Mouse (Mus musculus) limb, embryonic 14.5 days (tissue): ENCODE results near the gene D5Ertd579e. TPM values are rescaled to one million over a fixed set of nuclear protein-coding genes. Genes with fewer than 3 reads are reported as not detected.
A peak's percentile ranks its signal among the peaks of the same experiment; 100 is the strongest.

ENCODE experiments used
- ATAC-seq: fragments of 200-750 bp; cut with Nextera tagmentation; 2 replicates; pipeline ENCODE4 v1.8.0; 2017; ENCODE audit warnings: low read depth, moderate number of reproducible peaks, moderate TSS enrichment; ENCODE audit not compliant: low FRiP score
- DNase-seq: peaks from one replicate; pipeline ENCODE4 v3.0.0-alpha.2; 2015; ENCODE audit warnings: low spot score
- H3K27ac ChIP-seq: fragments of 300-500 bp; sonication (generic); replicated peaks from 2 replicates; pipeline ENCODE4 v1.5.1; 2014; ENCODE audit warnings: low read depth, mild to moderate bottlenecking, low read length, moderate library complexity, mixed read lengths
- H3K27me3 ChIP-seq: fragments of 300-500 bp; sonication (generic); 2 replicates; pipeline ENCODE4 v1.6.1; 2014; ENCODE audit warnings: low read length, mixed read lengths; ENCODE audit not compliant: control insufficient read depth, insufficient read depth
- H3K36me3 ChIP-seq: fragments of 300-500 bp; sonication (generic); 2 replicates; pipeline ENCODE4 v1.6.1; 2014; ENCODE audit warnings: mild to moderate bottlenecking, low read length, moderate library complexity, mixed read lengths; ENCODE audit not compliant: control insufficient read depth, insufficient read depth
- H3K4me1 ChIP-seq: fragments of 300-500 bp; sonication (generic); 2 replicates; pipeline ENCODE4 v1.6.1; 2014; ENCODE audit warnings: antibody characterized with exemption, low read length, mixed read lengths; ENCODE audit not compliant: control insufficient read depth, insufficient read depth
- H3K4me2 ChIP-seq: fragments of 300-500 bp; sonication (generic); replicated peaks from 2 replicates; pipeline ENCODE4 v1.6.1; 2014; ENCODE audit warnings: low read depth, mild to moderate bottlenecking, low read length, moderate library complexity; ENCODE audit not compliant: severe bottlenecking
- H3K4me3 ChIP-seq: fragments of 300-500 bp; sonication (generic); replicated peaks from 2 replicates; pipeline ENCODE4 v1.5.1; 2014; ENCODE audit warnings: low read length
- H3K9ac ChIP-seq: fragments of 300-500 bp; sonication (generic); 2 replicates; pipeline ENCODE4 v1.6.1; 2014; ENCODE audit warnings: mild to moderate bottlenecking, low read depth, low read length, moderate library complexity; ENCODE audit not compliant: severe bottlenecking
- H3K9me3 ChIP-seq: fragments of 300-500 bp; sonication (generic); 2 replicates; pipeline ENCODE4 v1.6.1; 2016; ENCODE audit warnings: low read length; ENCODE audit not compliant: control insufficient read depth
- POLR2A ChIP-seq: fragments of 200-500 bp; IDR thresholded peaks from 2 replicates; pipeline ENCODE4 v1.8.0; 2012; ENCODE audit warnings: inconsistent platforms, mild to moderate bottlenecking, moderate library complexity, borderline replicate concordance; ENCODE audit not compliant: insufficient read depth, insufficient read length; ENCODE audit errors: extremely low read depth
- WGBS: fragments of 180-500 bp; shearing (Covaris S2); extraction: QIAGEN DNeasy Blood & Tissue Kit; methylation state at CpG from one replicate; pipeline ENCODE4 v1.1.7; 2014; 5-methylcytosine and 5-hydroxymethylcytosine counted together
- polyA plus RNA-seq, 2 experiments: library from polyadenylated mRNA; depleted of rRNA in 1 of 2; stranded (reverse) in 1 of 2; unstranded in 1 of 2; fragments of >200 nt; fragmentation: Nextera tagmentation in 1 of 2; extraction: Ambion mirVana in 1 of 2; gene quantifications; 2 replicates each; pipeline versions ENCODE4 v1.2.1 to v1.2.3; 2012 to 2014

Gene D5Ertd579e
- polyA plus RNA-seq, 2 experiments: 20.8 to 21.6 TPM

DNA sequence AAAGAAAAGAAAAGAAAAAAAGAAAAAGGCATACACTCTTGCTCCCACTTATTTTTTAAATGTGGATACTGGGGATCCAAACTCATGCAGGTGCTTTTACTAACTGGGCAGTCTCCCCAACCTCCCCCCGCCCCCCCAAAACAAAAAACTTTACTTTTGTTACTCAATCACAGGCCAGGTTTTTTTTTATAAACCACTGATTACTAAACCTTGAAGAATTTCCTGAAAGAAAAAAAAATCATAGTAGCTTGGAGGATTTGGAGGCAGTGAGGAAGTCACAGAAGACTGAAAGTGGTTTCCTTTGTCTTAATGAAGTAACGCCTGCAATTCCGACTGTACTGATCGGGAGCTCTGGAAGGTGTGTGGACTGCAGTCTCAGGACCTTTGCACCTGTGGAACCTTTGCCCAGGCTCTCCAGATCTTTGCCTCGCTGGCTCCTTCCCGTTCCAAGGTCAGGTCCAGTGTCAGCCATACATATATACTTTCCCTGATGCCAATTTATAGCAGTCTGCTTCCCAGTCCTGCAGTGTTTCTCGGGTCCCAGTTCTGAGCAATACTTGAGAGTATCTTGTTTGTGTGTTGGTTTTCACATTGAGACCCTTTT is 2.3 kb upstream of the D5Ertd579e start:
- DNase-seq (no peak), ATAC-seq (no peak)
- no peak for TF ChIP-seq POLR2A
- no peaks in the 10 kb centered on the region for H3K36me3 ChIP-seq
- H3K4me3 ChIP-seq: no peak overlapping the region
- no peak overlapping the region for H3K27ac ChIP-seq
- WGBS: 82% methylated on average over 7 of the region's 7 CpGs
- no peaks in the 10 kb centered on the region for H3K9me3 ChIP-seq
- H3K9ac ChIP-seq: no peak overlapping the region
- no peaks in the 10 kb centered on the region for H3K27me3 ChIP-seq
- peaks cover 9% of the 10 kb centered on the region for H3K4me1 ChIP-seq
- no peak overlapping the region for H3K4me2 ChIP-seq

DNA sequence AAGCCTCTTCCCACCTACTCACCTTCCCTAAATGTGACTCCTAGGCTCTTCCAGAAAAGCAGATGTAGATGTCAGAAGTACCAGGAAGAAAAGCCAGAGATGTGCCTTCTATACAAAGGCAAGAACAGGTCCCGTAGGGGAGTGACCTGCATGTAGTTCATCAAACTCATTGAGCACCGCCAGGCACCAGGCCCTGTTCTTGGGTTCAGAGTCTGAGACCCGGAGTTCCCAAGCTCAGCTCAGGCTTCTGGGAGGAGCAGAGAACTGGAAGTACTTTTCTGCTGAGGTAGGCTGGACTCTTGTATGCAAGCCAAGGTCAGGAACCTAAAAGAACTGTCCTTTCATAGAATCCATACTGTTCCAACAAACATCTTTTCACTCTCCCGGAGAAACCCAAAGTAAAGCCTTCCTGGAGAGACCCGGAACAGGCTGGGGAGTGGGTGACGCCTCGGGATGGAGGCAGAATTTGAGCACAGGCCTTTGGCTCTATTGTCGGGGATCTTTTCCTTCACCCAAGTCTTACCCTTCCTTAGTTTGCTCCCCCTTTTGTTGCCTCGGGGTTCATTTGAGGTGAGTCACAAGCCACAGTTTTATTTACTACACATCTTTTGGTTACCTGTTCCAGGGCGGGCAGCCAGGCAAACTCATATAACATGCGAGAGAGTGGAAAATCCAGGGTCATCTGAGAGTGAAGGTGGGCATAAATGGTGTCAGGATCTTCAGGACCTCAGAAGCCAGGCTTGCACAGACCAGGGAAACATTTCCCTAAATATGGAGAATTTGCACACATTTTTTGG is 878 bp upstream of the D5Ertd579e start:
- H3K9ac ChIP-seq: no peak overlapping the region
- no peak overlapping the region for H3K27ac ChIP-seq
- peak overlapping the region; percentile 94 for H3K4me2 ChIP-seq
- DNase-seq (no peak), ATAC-seq (no peak)
- WGBS: 77% methylated on average over 11 of the region's 11 CpGs
- no peak for TF ChIP-seq POLR2A
- H3K36me3 ChIP-seq: no peaks in the 10 kb centered on the region
- no peaks in the 10 kb centered on the region for H3K9me3 ChIP-seq
- H3K27me3 ChIP-seq: no peaks in the 10 kb centered on the region
- H3K4me1 ChIP-seq: peaks cover 9% of the 10 kb centered on the region
- H3K4me3 ChIP-seq: peak overlapping the region; percentile 66; the same call in 1 of the 2 replicates

DNA sequence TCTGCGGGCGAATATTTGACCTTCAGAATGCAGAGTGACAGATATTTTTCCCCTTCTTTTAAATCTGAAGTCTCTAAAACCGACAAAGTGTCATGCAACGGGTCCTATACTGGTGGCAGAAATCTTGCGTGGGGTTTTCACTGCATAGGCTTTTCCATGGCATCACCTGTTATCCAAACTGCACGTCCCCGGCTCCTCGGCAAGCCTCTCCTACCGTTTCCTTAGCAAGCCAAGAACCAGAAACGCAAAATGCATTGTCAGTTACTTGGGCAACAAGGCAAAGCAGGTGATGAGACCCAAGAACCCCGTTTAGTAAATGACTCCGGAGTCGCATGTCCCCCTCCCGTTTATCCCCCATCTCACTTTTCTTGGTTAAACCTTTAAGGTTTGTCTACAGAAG is 819 bp downstream of the D5Ertd579e start:
- peak overlapping the region; percentile 85 for H3K27ac ChIP-seq
- peak overlapping the region; percentile 78 for H3K4me2 ChIP-seq
- H3K27me3 ChIP-seq: no peaks in the 10 kb centered on the region
- no peak for ATAC-seq
- 5% methylated on average over 14 of the region's 14 CpGs for WGBS
- no peaks in the 10 kb centered on the region for H3K36me3 ChIP-seq
- H3K9me3 ChIP-seq: no peaks in the 10 kb centered on the region
- H3K4me1 ChIP-seq: peaks cover 9% of the 10 kb centered on the region
- H3K9ac ChIP-seq: peak overlapping the region; percentile 91
- DNase-seq: no peak
- no peak for TF ChIP-seq POLR2A
- H3K4me3 ChIP-seq: peak overlapping the region; percentile 66

- no peak for ATAC-seq
- no peak overlapping the region for H3K9ac ChIP-seq
- no peak for TF ChIP-seq POLR2A
- H3K4me2 ChIP-seq: no peak overlapping the region
- H3K4me3 ChIP-seq: no peak overlapping the region
- H3K9me3 ChIP-seq: no peaks in the 10 kb centered on the region
- peaks cover 9% of the 10 kb centered on the region for H3K4me1 ChIP-seq
- H3K27ac ChIP-seq: no peak overlapping the region
- WGBS: 78% methylated on average over 2 of the region's 2 CpGs
- H3K27me3 ChIP-seq: no peaks in the 10 kb centered on the region
- H3K36me3 ChIP-seq: no peaks in the 10 kb centered on the region
- no peak for DNase-seq
Observed at GRCm38 (mm10) chr5:36693651-36694050, 2.2 kb downstream of the D5Ertd579e start.

DNA sequence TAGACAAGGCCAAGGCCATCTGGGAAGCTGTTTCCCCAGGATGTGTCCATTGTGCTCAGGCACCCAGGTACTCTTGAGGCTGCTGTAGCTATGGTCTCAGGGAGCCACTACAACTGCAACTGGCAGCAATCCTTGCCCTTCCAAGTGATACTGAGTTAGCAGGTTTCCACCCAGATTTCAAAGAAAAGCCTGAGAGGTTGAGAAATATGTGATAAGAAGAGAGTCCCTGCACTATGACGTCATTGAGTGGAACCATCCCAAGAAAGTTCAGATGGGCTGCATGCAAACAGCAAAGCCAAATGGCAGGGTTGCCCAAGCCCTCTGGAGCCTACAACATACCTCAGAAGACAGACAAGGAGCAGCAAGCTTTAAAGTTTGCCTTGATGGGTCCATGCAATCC is 4.4 kb downstream of the D5Ertd579e start:
- Histone ChIP-seq H3K27ac (no peak overlapping the region), H3K36me3 (peaks cover 5% of the 10 kb centered on the region; the same call in 1 of the 2 replicates), H3K4me2 (no peak overlapping the region), H3K27me3 (no peaks in the 10 kb centered on the region), H3K9me3 (no peaks in the 10 kb centered on the region), H3K4me1 (peaks cover 9% of the 10 kb centered on the region), H3K4me3 (no peak overlapping the region), H3K9ac (no peak overlapping the region)
- DNase-seq (no peak), ATAC-seq (no peak)
- no peak for TF ChIP-seq POLR2A
- 85% methylated on average over 1 of the region's 1 CpGs for WGBS
